Mouse (Mus musculus) limb, embryonic 13.5 days (tissue): Measurements from ENCODE around the gene Tnfsf13b. TPM values are rescaled to one million over a fixed set of nuclear protein-coding genes. Genes with fewer than 3 reads are reported as not detected.
A peak's percentile ranks its signal among the peaks of the same experiment; 100 is the strongest.

Source experiments
- ATAC-seq: fragments of 200-750 bp; cut with Nextera tagmentation; 2 replicates; pipeline ENCODE4 v1.8.0; 2017; ENCODE audit warnings: low read depth, moderate number of reproducible peaks, moderate TSS enrichment; ENCODE audit not compliant: low FRiP score
- H3K27ac ChIP-seq: fragments of 300-500 bp; sonication (generic); 2 replicates; pipeline ENCODE4 v1.5.1; 2015; ENCODE audit warnings: inconsistent platforms, mild to moderate bottlenecking, moderate library complexity
- H3K27me3 ChIP-seq: fragments of 300-500 bp; sonication (generic); 2 replicates; pipeline ENCODE4 v1.6.1; 2015; ENCODE audit warnings: mild to moderate bottlenecking, inconsistent platforms
- H3K36me3 ChIP-seq: fragments of 300-500 bp; sonication (generic); 2 replicates; pipeline ENCODE4 v1.6.1; 2015; ENCODE audit warnings: inconsistent platforms, mild to moderate bottlenecking, moderate library complexity
- H3K4me1 ChIP-seq: fragments of 300-500 bp; sonication (generic); 2 replicates; pipeline ENCODE4 v1.6.1; 2015; ENCODE audit warnings: inconsistent platforms
- H3K4me2 ChIP-seq: fragments of 300-500 bp; sonication (generic); replicated peaks from 2 replicates; pipeline ENCODE4 v1.6.1; 2015; ENCODE audit warnings: inconsistent platforms, mild to moderate bottlenecking, moderate library complexity
- H3K4me3 ChIP-seq: fragments of 300-500 bp; sonication (generic); 2 replicates; pipeline ENCODE4 v1.5.1; 2015; ENCODE audit warnings: moderate library complexity, mild to moderate bottlenecking, inconsistent platforms
- H3K9ac ChIP-seq: fragments of 300-500 bp; sonication (generic); 2 replicates; pipeline ENCODE4 v1.6.1; 2015; ENCODE audit warnings: mild to moderate bottlenecking, inconsistent platforms
- H3K9me3 ChIP-seq: fragments of 300-500 bp; sonication (generic); 2 replicates; pipeline ENCODE4 v1.6.1; 2016; ENCODE audit warnings: inconsistent platforms
- WGBS: fragments of 180-500 bp; shearing (Covaris S2); methylation state at CpG from one replicate; pipeline ENCODE4 v1.1.7; 2015; 5-methylcytosine and 5-hydroxymethylcytosine counted together
- polyA plus RNA-seq: library from polyadenylated mRNA; unstranded; fragments of >200 nt; fragmentation: Nextera tagmentation; extraction: Ambion mirVana; gene quantifications from 2 replicates; pipeline ENCODE4 v1.2.1, GENCODE M21; 2015

Gene Tnfsf13b
- polyA plus RNA-seq = 2.3 and 2.9 TPM in 2 replicates

DNA sequence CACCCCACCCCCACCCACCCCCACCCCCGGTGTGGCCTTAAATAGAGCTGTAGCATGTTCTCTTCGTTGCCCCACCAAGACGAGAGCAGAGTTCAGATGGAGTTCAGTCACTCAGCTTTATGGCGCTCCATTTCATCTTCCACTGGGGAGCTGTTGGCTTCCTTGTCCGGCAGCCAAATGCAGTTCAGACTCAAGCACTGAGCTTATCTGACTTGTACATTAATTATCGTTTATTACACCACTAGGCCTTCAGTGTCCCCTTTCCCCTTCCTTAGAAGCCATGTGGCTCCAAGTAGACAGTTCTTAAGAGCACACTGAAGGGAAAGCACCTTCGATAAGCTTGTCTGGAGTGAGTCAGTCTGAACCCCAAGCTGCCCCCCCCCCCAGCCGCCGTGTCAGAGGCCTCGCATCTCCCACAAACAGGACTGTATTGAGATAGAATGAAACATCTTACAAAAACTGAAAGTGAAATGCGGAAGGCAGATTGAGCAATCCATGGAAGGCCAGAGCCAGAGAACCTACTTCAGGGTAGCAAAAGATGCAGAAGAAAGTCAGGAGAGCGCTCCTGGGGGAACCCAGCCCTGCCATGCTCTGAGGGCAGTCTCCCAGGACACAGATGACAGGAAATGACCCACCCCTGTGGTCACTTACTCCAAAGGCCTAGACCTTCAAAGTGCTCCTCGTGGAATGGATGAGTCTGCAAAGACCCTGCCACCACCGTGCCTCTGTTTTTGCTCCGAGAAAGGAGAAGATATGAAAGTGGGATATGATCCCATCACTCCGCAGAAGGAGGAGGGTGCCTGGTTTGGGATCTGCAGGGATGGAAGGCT lies at the start of gene Tnfsf13b:
Gene Tnfsf13b (plus strand): TSS at position 312 of the 830 bp plus-strand sequence.
- peak; percentile 88 for ATAC-seq
- no peaks in the 10 kb centered on the region for H3K9me3 ChIP-seq
- peak within 1 kb of the TSS; percentile 15; the same call in 1 of the 2 replicates for H3K27ac ChIP-seq
- peaks cover 19% of the 10 kb centered on the region; the same call in 1 of the 2 replicates for H3K27me3 ChIP-seq
- 49% methylated on average over 16 of the region's 16 CpGs for whole genome bisulfite sequencing
- peaks cover 15% of the 10 kb centered on the region for H3K4me1 ChIP-seq
- H3K4me2 ChIP-seq = peak within 1 kb of the TSS; percentile 73
- H3K36me3 ChIP-seq = no peaks in the 10 kb centered on the region
- peak within 1 kb of the TSS; percentile 43 for H3K4me3 ChIP-seq
- peak within 1 kb of the TSS; percentile 46 for H3K9ac ChIP-seq

- Histone ChIP-seq H3K27ac (no peak overlapping the region), H3K27me3 (no peaks in the 10 kb centered on the region), H3K4me2 (no peak overlapping the region), H3K4me3 (no peak overlapping the region), H3K9me3 (no peaks in the 10 kb centered on the region), H3K9ac (no peak overlapping the region), H3K36me3 (no peaks in the 10 kb centered on the region), H3K4me1 (no peaks in the 10 kb centered on the region)
- ATAC-seq = no peak
- WGBS = 63% methylated on average over 4 of the region's 4 CpGs
These were observed 47.9 kb upstream of the Tnfsf13b start for GRCm38 (mm10) chr8:9958338-9958737.

DNA sequence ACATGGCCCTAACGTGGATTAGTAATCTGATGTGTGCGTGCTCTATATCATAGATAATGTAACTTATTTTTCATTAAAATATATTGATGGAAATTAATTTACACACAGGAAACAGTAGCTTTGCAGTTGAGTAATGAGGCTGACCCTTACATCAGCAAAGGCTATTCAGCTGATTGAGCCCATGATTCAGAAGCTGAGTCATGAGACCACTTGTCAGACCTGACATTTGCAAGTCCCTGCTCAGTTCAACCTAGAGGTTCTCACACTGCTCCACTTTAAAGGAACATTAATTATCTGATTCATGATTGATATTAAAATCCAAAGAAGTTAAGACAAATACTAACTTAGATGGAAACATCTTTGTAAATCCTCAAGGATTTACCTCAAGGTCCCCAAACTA lies 46.3 kb upstream of the Tnfsf13b start:
- H3K4me2 ChIP-seq = no peak overlapping the region
- 90% methylated on average over 2 of the region's 2 CpGs for WGBS

GRCm38 (mm10) chr8:9971866-9972265 lies 34.4 kb upstream of the Tnfsf13b start:
- H3K9ac ChIP-seq = no peak overlapping the region
- H3K4me3 ChIP-seq = no peak overlapping the region
- peaks cover 10% of the 10 kb centered on the region for H3K4me1 ChIP-seq
- H3K9me3 ChIP-seq = no peaks in the 10 kb centered on the region
- WGBS = 93% methylated on average over 9 of the region's 9 CpGs
- no peak overlapping the region for H3K4me2 ChIP-seq
- H3K36me3 ChIP-seq = peaks cover 44% of the 10 kb centered on the region
- H3K27ac ChIP-seq = no peak overlapping the region
- no peaks in the 10 kb centered on the region for H3K27me3 ChIP-seq
- no peak for ATAC-seq

More for the DNA sequence above, 46.3 kb upstream of the Tnfsf13b start:
- Histone ChIP-seq H3K4me1 (no peaks in the 10 kb centered on the region), H3K27ac (no peak overlapping the region), H3K36me3 (no peaks in the 10 kb centered on the region), H3K4me3 (no peak overlapping the region), H3K9ac (no peak overlapping the region), H3K27me3 (no peaks in the 10 kb centered on the region), H3K9me3 (no peaks in the 10 kb centered on the region)
- ATAC-seq = no peak

DNA sequence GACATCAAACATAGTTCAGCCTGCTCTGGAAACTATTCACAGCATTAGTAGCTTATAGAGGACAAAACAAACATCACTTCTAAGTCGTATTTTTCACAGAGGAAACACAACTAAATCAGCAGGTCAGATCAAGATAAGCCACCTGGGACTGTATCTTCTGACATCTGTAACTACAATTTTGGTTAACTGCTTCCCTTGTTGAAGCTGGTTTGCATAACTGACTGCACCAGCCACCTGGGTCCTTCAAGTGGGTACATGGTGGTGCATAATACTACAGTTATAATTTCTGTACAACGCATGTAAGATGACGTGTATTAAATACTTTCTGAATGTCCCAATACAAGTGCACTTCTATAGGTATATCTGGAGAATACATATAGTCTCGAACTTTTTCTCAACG lies 31.0 kb upstream of the Tnfsf13b start:
- Histone ChIP-seq H3K36me3 (peaks cover 29% of the 10 kb centered on the region), H3K4me1 (peaks cover 31% of the 10 kb centered on the region), H3K27me3 (no peaks in the 10 kb centered on the region), H3K9me3 (no peaks in the 10 kb centered on the region), H3K4me3 (peak overlapping the region; percentile 78), H3K27ac (no peak overlapping the region), H3K4me2 (peak overlapping the region; percentile 76), H3K9ac (peak overlapping the region; percentile 72; the same call in 1 of the 2 replicates)
- no peak for ATAC-seq
- 48% methylated on average over 5 of the region's 5 CpGs for WGBS

DNA sequence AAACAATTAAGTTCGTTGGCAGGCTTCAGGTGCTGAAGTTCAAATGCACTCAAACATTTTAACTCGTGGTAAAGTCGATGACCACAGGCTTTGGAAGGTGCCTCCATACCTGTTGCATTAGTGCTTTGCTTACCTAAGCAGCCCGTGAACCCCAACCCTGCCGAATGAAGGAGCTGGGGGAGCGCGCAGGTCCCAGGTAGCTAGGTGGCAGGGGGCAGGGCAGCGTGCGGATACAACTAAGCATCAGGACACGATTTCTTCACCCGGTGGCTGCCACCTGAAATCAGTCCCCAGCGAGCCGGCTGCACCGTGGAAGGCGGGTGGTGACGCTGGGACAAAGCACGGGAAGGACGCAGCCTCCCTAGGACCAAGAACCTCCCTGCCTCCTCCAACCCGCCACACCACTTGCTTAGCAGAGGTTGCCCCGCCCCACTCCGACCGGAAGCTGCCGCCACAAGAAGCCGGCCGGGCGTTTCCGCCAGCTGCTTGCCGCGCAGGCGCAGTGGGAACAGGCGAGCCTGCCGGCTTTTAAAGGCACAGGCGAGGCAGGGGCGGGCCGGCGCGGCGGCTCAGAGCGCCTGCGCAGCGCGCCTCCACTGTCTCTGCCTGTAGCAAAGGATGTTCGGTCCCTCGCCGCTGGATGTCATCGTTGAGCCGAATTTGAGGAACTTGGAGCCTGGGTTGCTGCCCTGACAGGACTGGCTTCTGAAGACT lies 30.2 kb upstream of the Tnfsf13b start:
- Histone ChIP-seq H3K9me3 (no peaks in the 10 kb centered on the region), H3K36me3 (peaks cover 26% of the 10 kb centered on the region), H3K4me1 (peaks cover 31% of the 10 kb centered on the region), H3K4me3 (peak overlapping the region; percentile 78), H3K9ac (peak overlapping the region; percentile 72), H3K27me3 (no peaks in the 10 kb centered on the region), H3K27ac (no peak overlapping the region), H3K4me2 (peak overlapping the region; percentile 76)
- under 1% methylated on average over 45 of the region's 47 CpGs for WGBS
- peak; percentile 96 for ATAC-seq

GRCm38 (mm10) chr8:9977016-9977415 lies 29.3 kb upstream of the Tnfsf13b start:
- Histone ChIP-seq H3K27ac (peak overlapping the region; percentile 84; the same call in 1 of the 2 replicates), H3K9ac (peak overlapping the region; percentile 90), H3K4me3 (peak overlapping the region; percentile 87), H3K9me3 (no peaks in the 10 kb centered on the region), H3K4me1 (peaks cover 31% of the 10 kb centered on the region), H3K36me3 (peaks cover 16% of the 10 kb centered on the region), H3K4me2 (peak overlapping the region; percentile 76), H3K27me3 (no peaks in the 10 kb centered on the region)
- ATAC-seq = no peak
- 36% methylated on average over 15 of the region's 15 CpGs for WGBS

GRCm38 (mm10) chr8:9977573-9978314 lies 28.5 kb upstream of the Tnfsf13b start, which contains the start of the genes Lig4 and Abhd13:
Lig4 (minus strand) TSS chr8:9977686.
Abhd13 (plus strand) TSS chr8:9977707.
- WGBS = under 1% methylated on average over 67 of the region's 68 CpGs
- H3K4me3 ChIP-seq = peak within 1 kb of the TSS; percentile 87
- H3K27ac ChIP-seq = peak within 1 kb of the TSS; percentile 84

GRCm38 (mm10) chr8:9978475-9979230 lies 27.6 kb upstream of the Tnfsf13b start:
- H3K4me3 ChIP-seq = peak overlapping the region; percentile 87
- no peak for ATAC-seq
- peaks cover 10% of the 10 kb centered on the region for H3K36me3 ChIP-seq
- no peaks in the 10 kb centered on the region for H3K27me3 ChIP-seq
- no peaks in the 10 kb centered on the region for H3K9me3 ChIP-seq
- H3K9ac ChIP-seq = peak overlapping the region; percentile 90
- H3K4me2 ChIP-seq = peak overlapping the region; percentile 76
- WGBS = 60% methylated on average over 18 of the region's 18 CpGs
- peaks cover 31% of the 10 kb centered on the region for H3K4me1 ChIP-seq
- H3K27ac ChIP-seq = no peak overlapping the region

More at GRCm38 (mm10) chr8:9977573-9978314, 28.5 kb upstream of the Tnfsf13b start, which contains the start of the genes Lig4 and Abhd13:
- Histone ChIP-seq H3K4me1 (peaks cover 31% of the 10 kb centered on the region), H3K9me3 (no peaks in the 10 kb centered on the region), H3K27me3 (no peaks in the 10 kb centered on the region), H3K36me3 (peaks cover 10% of the 10 kb centered on the region), H3K9ac (peak within 1 kb of the TSS; percentile 90), H3K4me2 (peak within 1 kb of the TSS; percentile 76)
- ATAC-seq = peak; percentile 71

- no peak for ATAC-seq
- Histone ChIP-seq H3K9me3 (no peaks in the 10 kb centered on the region), H3K27me3 (no peaks in the 10 kb centered on the region), H3K36me3 (peaks cover 14% of the 10 kb centered on the region), H3K27ac (no peak overlapping the region), H3K4me2 (peak overlapping the region; percentile 7; the same call in 1 of the 2 replicates), H3K4me1 (peaks cover 31% of the 10 kb centered on the region), H3K9ac (no peak overlapping the region), H3K4me3 (no peak overlapping the region)
- 76% methylated on average over 1 of the region's 1 CpGs for whole genome bisulfite sequencing
These were observed 26.5 kb upstream of the Tnfsf13b start for GRCm38 (mm10) chr8:9979746-9980145.

- Histone ChIP-seq H3K27me3 (no peaks in the 10 kb centered on the region), H3K27ac (no peak overlapping the region), H3K36me3 (peaks cover 14% of the 10 kb centered on the region), H3K9me3 (no peaks in the 10 kb centered on the region), H3K4me1 (peaks cover 27% of the 10 kb centered on the region), H3K4me2 (no peak overlapping the region), H3K4me3 (no peak overlapping the region), H3K9ac (no peak overlapping the region)
- ATAC-seq = no peak
These were observed 26.1 kb upstream of the Tnfsf13b start for GRCm38 (mm10) chr8:9980188-9980587.
